Mouse (Mus musculus) adrenal gland, postnatal 4 days (tissue): ENCODE measurements at regions not wholly inside any gene's neighbourhood (a gene's known extent, or its start where the extent isn't known, plus 50 kb on each side); places are given as distances from the start of the nearest gene placed in this dataset.

ENCODE experiments used
- DNase-seq, 2 experiments: peaks; one replicate each; pipeline ENCODE4 v3.0.0; 2021 to 2022; ENCODE audit warnings: low spot score in 2 of 2, mixed read lengths in 2 of 2

GRCm38 (mm10) chr17:9910856-9911255, 241.3 kb upstream of the Pabpc6 start:
- no peak for DNase-seq

- no peak for DNase-seq
Measured at GRCm38 (mm10) chr17:9907077-9907476, 237.6 kb upstream of the Pabpc6 start.

- no peak for DNase-seq
Measured at GRCm38 (mm10) chr17:9905501-9906462, 236.3 kb upstream of the Pabpc6 start.

DNA sequence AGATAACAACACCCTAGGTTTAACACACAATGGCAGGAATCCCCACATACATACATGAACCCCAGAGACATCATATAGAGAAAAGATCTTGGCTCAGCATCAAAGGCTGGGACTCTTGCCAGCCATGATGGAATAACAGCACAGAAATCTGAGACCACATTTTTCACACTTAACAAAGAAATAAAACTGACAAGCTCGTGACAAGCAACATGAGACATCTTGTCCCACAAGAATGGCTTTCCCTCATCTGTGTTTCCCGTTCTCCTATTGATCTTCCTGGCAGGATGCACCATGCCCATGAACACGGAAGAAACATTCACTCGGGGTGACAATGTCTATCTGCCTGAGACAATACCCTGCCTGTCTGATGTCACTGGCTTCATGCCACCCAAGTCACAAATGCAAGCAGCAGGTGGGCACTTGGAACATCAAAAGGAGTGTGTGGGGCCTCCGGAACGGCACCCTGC, 235.0 kb upstream of the Pabpc6 start:
- DNase-seq: no peak

DNA sequence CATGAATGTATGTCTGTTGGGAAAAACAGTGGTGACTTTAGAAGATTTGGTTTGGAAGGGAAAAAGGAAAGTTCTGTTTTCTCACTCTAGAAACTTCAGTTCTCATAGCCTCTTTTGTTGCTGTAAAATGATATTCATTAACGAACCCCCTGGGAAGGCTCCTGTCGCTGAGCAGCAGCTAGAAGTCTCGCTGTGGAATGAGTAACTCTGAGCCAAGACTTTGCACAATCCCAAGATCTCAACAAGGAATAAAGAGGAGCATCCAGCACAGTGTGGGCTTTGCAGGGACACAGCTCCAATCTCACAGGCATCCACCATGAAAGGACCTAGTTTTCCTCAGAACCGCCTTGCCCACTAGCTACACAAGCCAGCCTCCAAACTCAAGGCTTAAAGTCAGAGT, 233.8 kb upstream of the Pabpc6 start:
- DNase-seq: no peak

DNA sequence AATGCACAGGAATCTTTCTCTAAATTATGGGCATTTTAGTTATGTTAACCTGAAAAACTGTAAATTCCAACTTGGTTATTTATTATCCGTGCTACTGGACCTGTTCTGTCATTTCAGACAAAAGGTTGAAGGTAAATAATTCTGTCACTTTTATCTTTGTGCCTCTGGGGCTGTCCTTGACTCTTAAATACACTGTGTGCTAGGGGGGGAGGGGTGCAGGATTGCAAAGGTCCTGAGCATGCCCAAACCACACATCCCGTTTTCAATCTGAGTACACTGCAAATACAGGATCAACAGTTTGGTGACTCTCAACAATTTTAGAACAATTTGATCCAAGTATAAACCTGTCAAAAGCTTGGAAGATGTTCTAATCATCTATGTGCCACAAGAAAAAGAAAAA, 227.4 kb upstream of the Pabpc6 start:
- no peak for DNase-seq

DNA sequence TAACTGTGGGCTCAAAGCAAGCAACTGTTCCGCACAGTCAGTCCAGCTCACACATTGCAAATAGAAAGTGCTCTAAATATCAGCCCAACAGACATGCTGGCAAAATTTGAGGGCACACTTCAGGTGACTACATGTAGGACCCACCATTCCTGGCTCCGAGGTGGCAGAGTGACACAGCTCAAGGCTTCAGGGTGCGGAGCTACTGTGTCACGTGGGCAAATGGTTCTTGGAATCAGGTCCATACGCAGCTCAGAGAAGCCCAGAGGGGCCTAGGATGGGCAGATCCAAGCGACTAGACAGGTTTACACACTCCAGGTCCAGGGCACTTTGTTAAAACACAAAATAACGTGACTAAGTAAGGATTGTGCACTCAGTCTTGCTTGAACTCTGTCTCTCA, 226.2 kb upstream of the Pabpc6 start:
- no peak for DNase-seq

DNA sequence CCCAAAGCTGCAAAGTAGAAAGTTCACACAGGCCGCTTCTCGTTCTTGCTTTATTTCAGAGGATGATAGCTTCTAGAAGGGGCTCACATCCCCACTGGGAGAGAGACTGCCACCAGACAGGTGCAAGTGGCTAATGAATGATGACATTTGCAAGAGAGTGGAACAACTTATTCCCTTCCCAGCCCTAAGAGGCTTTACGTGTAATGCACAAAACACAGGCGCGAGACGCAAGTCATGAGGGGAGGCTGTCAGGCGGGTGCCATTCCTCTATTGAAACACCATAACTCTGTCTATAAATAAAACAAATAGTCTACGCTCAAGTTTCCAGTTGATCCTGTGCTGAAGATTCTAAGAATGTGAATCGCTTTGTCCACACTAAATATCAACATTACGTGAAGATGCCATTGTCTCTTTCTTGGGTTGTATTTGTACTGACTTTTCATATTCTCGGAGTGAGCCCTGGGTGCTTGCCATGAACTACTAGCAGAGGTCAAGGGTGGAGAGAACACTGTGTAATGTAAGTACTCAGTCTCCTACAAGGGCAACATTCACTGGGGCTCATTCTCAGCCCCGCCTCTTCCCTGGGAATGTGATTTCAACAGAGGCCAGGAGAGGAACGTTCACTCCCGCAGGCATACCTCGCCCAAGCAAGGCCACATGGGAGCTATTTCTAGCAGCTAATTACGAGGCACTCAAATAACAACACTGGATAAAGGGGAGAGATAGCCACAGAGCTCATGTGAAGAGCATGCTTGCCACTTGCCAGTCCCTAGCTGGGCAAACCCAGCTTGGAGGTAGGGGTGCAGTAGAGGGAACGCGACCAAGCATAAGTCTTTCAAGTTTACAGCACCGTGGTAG, 225.5 kb upstream of the Pabpc6 start:
- peak; percentile 7 to 39 for DNase-seq

GRCm38 (mm10) chr17:9893966-9894365, 224.4 kb upstream of the Pabpc6 start:
- no peak for DNase-seq

DNA sequence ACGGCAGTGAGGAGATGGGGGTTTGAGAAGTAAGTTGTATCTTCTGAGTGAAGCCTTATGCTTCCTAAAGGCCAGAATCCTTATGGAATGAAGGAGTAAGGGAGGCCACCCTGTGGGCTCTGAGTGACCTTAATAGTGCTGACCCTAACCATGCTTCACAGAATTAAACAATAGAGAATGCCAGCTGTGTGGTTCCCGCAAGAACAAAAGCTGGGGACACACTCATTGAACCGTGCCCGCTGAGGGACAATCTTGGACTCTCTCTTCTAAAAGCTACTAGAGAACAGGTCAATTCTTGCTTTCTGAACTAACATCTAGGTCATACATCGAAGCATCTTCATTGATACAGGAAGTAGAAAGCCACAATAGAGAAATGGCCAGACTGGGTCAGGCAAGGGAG, 223.3 kb upstream of the Pabpc6 start:
- DNase-seq: no peak

GRCm38 (mm10) chr17:9892141-9892540, 222.6 kb upstream of the Pabpc6 start:
- no peak for DNase-seq

DNA sequence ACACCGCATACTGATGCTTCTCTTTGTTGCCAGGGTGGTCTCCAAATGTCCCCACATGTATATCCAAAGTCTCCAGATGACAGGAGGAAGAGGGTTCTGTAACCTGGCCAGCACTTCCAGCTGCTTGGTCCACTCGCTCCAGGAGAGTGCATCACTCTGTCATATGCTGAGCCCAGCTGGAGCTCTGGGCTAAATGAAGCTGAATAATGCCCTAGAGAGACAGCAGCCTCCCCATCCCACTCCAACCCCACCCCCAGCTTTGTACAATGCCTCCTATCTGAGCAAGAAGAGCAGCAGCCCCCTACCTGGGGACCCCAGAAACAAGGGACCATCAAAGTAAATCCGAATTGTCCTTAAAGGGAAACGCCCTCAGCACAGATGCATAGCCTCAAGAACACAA, 219.0 kb upstream of the Pabpc6 start:
- no peak for DNase-seq

DNA sequence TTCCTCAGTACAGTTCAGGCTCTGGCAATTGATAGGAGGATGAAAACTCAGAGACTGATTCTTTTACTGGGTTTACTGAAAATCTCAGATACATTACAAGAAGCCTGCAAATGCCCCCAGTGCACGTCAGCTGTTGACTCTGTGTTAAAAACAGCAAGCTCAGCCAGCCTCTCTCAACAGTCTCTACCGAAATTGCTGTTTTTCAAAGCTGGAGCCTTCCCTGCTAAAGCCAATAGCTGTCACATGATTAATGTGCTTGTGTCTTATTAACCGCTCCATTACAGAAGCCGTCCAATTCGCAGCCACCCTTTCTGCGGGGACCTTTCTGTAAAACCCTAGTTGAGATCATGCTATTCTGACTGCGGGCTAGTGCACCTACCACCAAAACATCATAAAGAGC, 215.6 kb upstream of the Pabpc6 start:
- DNase-seq: no peak

DNA sequence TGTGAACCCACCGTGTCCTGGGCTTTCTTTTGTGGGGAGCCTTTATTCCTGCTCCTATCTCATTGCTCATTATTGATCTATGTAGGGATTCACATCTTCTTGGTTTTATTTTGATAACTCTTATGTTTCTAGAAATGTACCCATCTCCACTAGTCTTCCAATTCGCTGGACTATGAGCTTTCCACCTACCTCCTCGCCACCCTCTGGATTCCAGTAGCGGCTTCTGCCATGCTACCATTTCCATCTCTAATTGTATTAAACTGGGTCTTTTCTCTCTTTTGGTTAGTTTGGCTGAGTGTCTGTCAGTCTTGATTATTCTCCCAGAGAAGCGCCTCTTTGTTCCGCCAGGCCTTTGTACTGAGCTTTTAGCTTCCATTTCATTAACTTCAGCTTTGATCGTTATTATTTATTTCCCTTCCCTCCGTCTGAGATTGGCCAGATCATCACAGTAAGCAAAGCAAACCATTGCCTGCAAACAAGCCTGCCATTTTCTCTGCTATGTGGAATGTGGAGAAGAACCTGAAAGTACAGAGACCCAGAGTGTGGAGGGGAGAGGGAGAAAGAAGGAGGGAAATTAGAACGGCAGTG, 213.2 kb upstream of the Pabpc6 start:
- DNase-seq: no peak

- DNase-seq: no peak
Measured at GRCm38 (mm10) chr17:9879556-9880206, 210.2 kb upstream of the Pabpc6 start.

GRCm38 (mm10) chr17:9873695-9874094, 204.2 kb upstream of the Pabpc6 start:
- DNase-seq: no peak

- DNase-seq: no peak
Measured at GRCm38 (mm10) chr17:9870237-9870636, 200.7 kb upstream of the Pabpc6 start.

DNA sequence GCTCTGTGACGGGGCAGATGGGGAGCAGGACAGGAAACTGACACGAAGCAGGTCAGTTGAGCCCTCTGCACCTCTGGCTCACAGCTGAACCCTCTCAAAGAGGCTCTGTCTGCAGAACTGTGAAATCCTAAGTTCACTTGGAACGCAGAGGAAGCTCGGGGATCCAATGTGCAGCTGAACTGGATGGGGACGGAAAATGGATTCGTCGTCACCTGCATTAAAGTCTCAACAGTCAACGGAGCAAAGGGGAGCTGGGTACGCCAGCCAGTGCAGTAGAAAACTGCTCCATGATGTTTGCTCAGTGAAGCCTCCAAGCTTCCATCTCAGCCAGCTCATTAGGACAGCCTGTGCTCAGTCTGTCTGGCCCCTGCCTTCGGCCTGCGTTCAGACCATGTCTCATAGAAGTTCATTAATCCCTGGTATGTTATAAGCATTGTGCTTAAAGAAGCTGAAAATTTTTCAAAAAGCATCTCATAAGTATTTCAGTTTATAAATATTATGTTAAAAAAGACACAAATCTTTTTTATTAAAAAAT, 199.3 kb upstream of the Pabpc6 start:
- DNase-seq: no peak

DNA sequence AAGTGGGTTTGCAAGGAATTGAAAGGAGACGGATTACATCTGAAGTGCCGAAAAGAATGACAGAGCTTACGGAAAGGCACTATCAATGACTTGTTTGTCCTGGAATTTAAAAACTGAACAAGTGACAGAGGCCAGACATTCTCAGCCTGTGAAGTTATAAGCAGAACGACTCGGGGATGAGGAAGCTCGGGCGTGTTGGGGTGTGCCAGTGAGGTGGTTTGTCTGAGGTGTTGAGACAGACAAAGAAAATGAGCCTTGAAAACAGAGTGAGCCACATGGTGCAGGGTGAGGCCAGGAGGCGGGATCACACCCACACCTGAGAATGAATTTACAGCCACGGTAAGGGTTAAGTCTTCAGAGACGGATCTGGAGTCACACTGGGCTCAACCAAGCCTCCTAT, 194.7 kb upstream of the Pabpc6 start:
- no peak for DNase-seq

DNA sequence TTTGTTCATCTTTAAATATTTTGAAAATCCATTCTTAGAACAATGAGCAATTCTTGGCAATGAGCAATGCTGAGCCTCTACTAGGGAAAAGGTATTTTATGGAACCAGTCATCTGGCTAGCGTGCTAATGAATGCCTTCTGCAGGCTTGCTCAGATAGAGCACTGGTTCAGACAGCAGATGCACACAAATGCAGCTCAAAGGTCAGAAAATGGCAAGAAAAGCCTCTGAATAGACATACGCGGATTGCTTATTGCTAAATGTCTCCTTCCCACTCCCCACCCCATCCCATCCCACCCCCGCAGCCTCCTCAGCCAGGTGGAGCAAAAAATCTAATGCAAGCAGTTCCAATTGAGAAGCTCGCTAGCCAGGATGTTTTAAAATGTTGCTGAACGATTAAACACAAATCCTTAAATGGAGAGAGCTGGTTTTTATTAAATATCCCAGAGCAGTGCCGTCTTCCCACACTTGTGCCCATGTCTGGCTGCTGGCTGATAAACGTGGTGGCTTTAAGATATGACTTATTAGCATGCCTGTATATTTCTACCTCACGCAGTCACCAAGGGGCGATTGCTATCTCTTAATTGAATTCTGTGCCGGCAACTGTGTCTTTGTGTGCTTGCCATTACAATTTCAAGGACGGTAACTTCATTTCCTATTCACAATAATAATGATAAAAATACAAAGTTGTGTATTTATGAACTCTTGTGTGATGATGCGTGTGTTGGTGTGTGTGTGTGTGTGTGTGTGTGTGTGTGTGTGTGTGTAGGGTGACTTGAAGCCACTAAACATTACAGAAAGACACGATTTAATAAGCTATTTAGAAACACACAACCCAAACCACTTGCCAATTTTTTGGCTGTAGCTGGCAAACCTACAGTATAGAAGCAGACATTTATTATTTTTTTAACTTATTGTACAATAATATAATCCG, 192.7 kb upstream of the Pabpc6 start:
- DNase-seq: no peak
